Mouse (Mus musculus): ENCODE data around the gene Tmem175. TPM values are rescaled to one million over a fixed set of nuclear protein-coding genes. Genes with fewer than 3 reads are reported as not detected.

The Tmem175 gene
- polyA plus RNA-seq, 1 experiment from 2014 or later: 27.2 TPM

DNA sequence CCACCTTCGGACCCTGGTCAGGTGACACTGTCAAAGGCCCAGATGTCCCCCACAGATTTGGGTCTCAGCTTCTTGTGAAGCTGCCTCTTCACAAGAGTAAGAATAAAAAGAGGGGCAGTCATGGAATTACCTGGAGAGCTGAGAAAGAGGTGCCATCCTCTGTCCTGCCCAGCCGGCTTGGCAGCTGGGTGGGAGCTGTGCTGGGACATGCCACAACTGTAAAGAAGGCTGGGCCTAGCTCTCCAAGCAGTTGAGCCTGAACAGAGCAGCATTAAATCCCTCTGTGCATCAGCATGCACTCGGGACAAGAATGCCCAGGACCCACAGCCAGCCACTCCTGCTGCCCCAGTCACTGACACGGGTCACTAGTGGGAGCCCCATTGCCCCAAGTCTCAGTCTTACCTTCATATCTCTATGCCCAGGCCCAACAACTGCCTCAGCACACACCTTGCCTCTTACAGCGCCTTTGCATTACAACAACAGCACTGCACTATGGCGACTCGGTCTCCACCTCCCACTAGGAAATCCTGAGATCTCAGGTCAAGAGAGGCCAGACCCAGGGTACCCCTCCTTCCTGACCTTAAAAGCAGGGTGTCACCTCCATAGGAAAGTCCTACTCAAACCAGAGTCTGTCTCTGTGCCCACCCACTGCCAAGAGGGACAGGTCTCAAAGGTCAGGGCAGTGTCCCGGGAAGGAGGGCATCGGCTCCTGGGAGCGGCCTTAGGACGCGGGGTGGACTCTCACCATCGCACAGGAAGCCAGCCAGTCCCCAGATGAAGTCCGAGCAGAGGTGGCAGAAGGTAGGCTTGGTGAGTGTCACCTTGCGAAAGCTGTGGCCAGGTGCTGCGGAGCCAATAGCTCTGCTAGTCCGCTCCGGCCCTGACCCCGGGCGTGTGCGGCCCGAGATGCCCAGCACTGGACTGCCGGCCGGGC is 30.4 kb downstream of the Tmem175 start, which contains the start of gene Idua:
Gene Idua (plus strand): TSS at position 634 of the 934 bp plus-strand sequence.
- DNase-seq (ENCODE audit: low spot score) (no peak), ATAC-seq (ENCODE audit: low FRiP score) (peak; percentile 12; the same call in 1 of the 2 replicates)
- Histone ChIP-seq H3K27me3 (ENCODE audit: control insufficient read depth, insufficient read depth, low read length) (no peaks in the 10 kb centered on the region), H3K36me3 (replicated peaks; ENCODE audit: control insufficient read depth, insufficient read depth) (peaks cover 32% of the 10 kb centered on the region), H3K4me1 (replicated peaks; ENCODE audit: control insufficient read depth, insufficient read depth, low read length) (peaks cover 15% of the 10 kb centered on the region), H3K9ac (peak within 1 kb of the TSS; percentile 88), H3K27ac (no peak within 1 kb of the TSS), H3K4me3 (replicated peaks; ENCODE audit: low read length) (peak within 1 kb of the TSS; percentile 80), H3K4me2 (replicated peaks) (peak within 1 kb of the TSS; percentile 82), H3K9me3 (ENCODE audit: control insufficient read depth, low read length) (no peaks in the 10 kb centered on the region)
- 11% methylated on average over 24 of the region's 24 CpGs for WGBS

DNA sequence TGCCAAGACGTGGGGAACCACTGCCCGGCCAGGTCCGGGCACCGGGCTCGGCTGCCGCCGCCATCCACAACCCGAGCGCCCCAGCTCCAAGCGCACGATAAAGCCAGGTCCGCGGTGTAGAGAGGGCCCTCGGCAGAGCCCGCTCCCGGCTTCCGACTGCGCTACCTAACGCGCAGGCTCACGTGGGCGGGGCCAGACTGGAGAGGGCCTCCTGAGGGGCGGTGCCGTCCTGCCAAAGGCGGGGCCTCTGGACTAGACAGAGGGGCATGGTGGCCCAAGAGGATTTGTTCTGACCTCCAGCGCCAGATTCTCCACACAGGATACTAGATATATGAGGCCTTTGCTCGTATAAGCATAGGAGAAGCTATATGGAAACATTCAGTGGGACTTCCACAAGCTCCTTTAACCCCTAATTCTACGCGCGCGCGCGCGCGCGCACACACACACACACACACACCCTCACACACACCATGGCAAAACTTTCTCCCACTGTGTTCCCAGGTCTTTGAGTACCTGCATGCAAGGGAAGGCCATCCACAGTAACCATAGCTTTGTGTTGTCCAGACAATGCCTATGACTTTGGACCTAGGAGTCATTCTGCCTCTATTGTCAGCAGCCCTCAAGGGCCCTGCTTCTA is 31.2 kb downstream of the Tmem175 start:
- ATAC-seq (ENCODE audit: low FRiP score) (peak; percentile 98), DNase-seq (ENCODE audit: low spot score) (peak; percentile 85)
- Histone ChIP-seq H3K4me3 (replicated peaks; ENCODE audit: low read length) (peak overlapping the region; percentile 80), H3K4me1 (replicated peaks; ENCODE audit: control insufficient read depth, insufficient read depth, low read length) (peaks cover 15% of the 10 kb centered on the region), H3K27me3 (ENCODE audit: control insufficient read depth, insufficient read depth, low read length) (no peaks in the 10 kb centered on the region), H3K27ac (no peak overlapping the region), H3K9ac (peak overlapping the region; percentile 88), H3K36me3 (replicated peaks; ENCODE audit: control insufficient read depth, insufficient read depth) (peaks cover 24% of the 10 kb centered on the region), H3K9me3 (ENCODE audit: control insufficient read depth, low read length) (no peaks in the 10 kb centered on the region), H3K4me2 (replicated peaks) (peak overlapping the region; percentile 82)
- 14% methylated on average over 36 of the region's 36 CpGs for WGBS

DNA sequence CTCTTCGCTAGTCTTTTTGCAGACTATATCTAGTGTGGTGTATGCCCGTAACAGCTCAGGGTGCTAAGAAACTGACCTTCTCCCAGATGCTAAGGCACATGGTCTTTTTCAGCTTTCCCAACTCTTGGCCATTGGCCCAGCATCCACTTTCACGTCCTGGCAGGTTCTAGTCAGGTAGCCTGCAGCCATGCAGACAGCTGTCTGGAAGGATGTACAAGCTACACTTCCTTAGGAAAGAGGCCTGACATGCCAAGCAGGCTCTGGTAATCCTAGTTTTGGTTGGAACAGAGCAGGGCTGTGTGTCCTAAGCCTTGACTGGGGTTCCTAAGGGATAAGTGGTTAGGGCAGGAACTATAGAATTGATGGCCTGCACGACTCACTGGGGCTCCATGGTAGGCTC is 33.2 kb downstream of the Tmem175 start:
- Histone ChIP-seq H3K36me3 (replicated peaks; ENCODE audit: control insufficient read depth, insufficient read depth) (peaks cover 4% of the 10 kb centered on the region; the same call in 1 of the 2 replicates), H3K4me3 (replicated peaks; ENCODE audit: low read length) (no peak overlapping the region), H3K27ac (no peak overlapping the region), H3K4me2 (replicated peaks) (no peak overlapping the region), H3K27me3 (ENCODE audit: control insufficient read depth, insufficient read depth, low read length) (no peaks in the 10 kb centered on the region), H3K9ac (no peak overlapping the region), H3K4me1 (replicated peaks; ENCODE audit: control insufficient read depth, insufficient read depth, low read length) (peaks cover 15% of the 10 kb centered on the region), H3K9me3 (ENCODE audit: control insufficient read depth, low read length) (no peaks in the 10 kb centered on the region)
- DNase-seq (ENCODE audit: low spot score) (no peak), ATAC-seq (ENCODE audit: low FRiP score) (no peak)
- WGBS: 82% methylated on average over 4 of the region's 4 CpGs

DNA sequence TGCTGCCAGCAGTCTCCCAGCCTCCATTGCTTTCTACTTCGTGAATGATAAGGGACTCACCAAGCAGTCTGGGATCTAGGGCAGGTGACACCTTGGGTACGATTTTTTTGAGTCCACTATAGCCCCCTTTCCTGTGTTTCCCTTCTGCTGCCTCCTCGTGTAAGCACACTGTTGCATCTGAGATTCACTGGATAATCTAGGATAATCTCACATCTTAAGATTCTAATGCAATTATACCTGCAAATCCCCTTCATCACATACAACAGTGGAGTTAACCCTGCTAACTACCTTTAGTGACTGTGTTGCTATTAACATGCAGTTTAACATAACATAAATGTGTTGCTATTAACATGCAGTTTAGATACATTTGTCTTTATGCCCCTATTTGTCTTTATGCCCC is 35.5 kb downstream of the Tmem175 start:
- H3K9me3 ChIP-seq (ENCODE audit: control insufficient read depth, low read length): no peaks in the 10 kb centered on the region
- H3K4me1 ChIP-seq (replicated peaks; ENCODE audit: control insufficient read depth, insufficient read depth, low read length): 0 out of 2 replicates have a peak, but pooled peaks cover 8% of the 10 kb centered on the region
- no peak overlapping the region for H3K4me3 ChIP-seq (replicated peaks; ENCODE audit: low read length)
- WGBS: 56% methylated on average over 3 of the region's 3 CpGs
- no peaks in the 10 kb centered on the region for H3K27me3 ChIP-seq (ENCODE audit: control insufficient read depth, insufficient read depth, low read length)
- DNase-seq (ENCODE audit: low spot score) (no peak), ATAC-seq (ENCODE audit: low FRiP score) (no peak)
- H3K36me3 ChIP-seq (replicated peaks; ENCODE audit: control insufficient read depth, insufficient read depth): no peaks in the 10 kb centered on the region
- no peak overlapping the region for H3K27ac ChIP-seq
- H3K9ac ChIP-seq: no peak overlapping the region
- H3K4me2 ChIP-seq (replicated peaks): no peak overlapping the region

DNA sequence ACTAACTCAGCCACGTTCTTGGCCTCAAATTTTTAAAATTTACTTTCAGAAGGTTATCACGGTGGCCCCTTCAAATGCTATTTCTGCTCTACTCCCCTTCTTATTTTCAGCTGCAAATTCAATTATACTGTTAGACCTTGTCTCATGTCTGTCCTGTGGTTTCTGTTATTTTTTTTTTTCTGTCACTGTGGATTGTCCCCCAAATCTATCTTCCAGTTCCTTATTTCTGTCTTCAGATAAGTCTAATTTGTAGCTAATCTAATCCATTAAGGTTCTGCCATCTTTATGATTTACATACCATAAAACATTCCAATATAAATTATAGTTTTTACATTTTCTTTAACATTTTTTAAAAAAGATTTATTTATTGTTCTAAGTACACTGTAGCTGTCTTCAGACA is 37.8 kb downstream of the Tmem175 start:
- Histone ChIP-seq H3K4me2 (replicated peaks) (no peak overlapping the region), H3K27me3 (ENCODE audit: control insufficient read depth, insufficient read depth, low read length) (no peaks in the 10 kb centered on the region), H3K9me3 (ENCODE audit: control insufficient read depth, low read length) (no peaks in the 10 kb centered on the region), H3K4me1 (replicated peaks; ENCODE audit: control insufficient read depth, insufficient read depth, low read length) (0 out of 2 replicates have a peak, but pooled peaks cover 10% of the 10 kb centered on the region), H3K4me3 (replicated peaks; ENCODE audit: low read length) (no peak overlapping the region), H3K27ac (no peak overlapping the region), H3K9ac (no peak overlapping the region; the same call in 1 of the 2 replicates), H3K36me3 (replicated peaks; ENCODE audit: control insufficient read depth, insufficient read depth) (0 out of 2 replicates have a peak, but pooled peaks cover 7% of the 10 kb centered on the region)
- ATAC-seq (ENCODE audit: low FRiP score) (no peak), DNase-seq (ENCODE audit: low spot score) (no peak)
- WGBS: 85% methylated on average over 2 of the region's 2 CpGs

DNA sequence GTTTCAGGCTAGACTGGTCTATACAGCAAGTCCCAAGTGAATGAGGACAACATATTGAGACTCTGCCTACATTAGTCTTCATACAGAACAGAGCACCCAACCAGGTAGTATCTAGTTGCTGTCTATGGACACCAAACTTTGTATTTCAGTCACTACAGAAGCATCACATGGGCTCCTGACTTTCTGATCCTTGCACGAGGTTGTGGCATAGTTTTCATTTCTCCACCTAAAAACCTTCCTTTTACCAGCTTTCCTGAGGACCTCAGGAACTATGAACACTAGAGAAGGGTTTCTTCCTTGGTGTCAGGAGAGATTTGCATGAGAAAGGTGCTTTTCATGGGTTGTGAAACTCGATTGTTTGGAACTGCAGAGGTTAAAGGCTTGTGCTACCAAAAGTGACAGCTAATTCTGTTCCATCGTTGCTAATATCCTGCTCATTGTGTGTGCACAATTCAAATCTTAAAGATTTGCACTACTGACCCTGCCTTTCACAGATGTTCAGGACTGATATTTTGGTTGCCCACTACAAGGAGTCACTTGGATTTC is 38.9 kb downstream of the Tmem175 start:
- ATAC-seq (ENCODE audit: low FRiP score): no peak
- Histone ChIP-seq H3K27me3 (ENCODE audit: control insufficient read depth, insufficient read depth, low read length) (no peaks in the 10 kb centered on the region), H3K9me3 (ENCODE audit: control insufficient read depth, low read length) (no peaks in the 10 kb centered on the region), H3K27ac (peak overlapping the region; percentile 78), H3K9ac (peak overlapping the region; percentile 75), H3K4me3 (replicated peaks; ENCODE audit: low read length) (peak overlapping the region; percentile 44), H3K4me1 (replicated peaks; ENCODE audit: control insufficient read depth, insufficient read depth, low read length) (0 out of 2 replicates have a peak, but pooled peaks cover 10% of the 10 kb centered on the region), H3K4me2 (replicated peaks) (peak overlapping the region; percentile 80), H3K36me3 (replicated peaks; ENCODE audit: control insufficient read depth, insufficient read depth) (0 out of 2 replicates have a peak, but pooled peaks cover 7% of the 10 kb centered on the region)
- WGBS: 5% methylated on average over 3 of the region's 3 CpGs
- DNase-seq (ENCODE audit: low spot score): no peak

DNA sequence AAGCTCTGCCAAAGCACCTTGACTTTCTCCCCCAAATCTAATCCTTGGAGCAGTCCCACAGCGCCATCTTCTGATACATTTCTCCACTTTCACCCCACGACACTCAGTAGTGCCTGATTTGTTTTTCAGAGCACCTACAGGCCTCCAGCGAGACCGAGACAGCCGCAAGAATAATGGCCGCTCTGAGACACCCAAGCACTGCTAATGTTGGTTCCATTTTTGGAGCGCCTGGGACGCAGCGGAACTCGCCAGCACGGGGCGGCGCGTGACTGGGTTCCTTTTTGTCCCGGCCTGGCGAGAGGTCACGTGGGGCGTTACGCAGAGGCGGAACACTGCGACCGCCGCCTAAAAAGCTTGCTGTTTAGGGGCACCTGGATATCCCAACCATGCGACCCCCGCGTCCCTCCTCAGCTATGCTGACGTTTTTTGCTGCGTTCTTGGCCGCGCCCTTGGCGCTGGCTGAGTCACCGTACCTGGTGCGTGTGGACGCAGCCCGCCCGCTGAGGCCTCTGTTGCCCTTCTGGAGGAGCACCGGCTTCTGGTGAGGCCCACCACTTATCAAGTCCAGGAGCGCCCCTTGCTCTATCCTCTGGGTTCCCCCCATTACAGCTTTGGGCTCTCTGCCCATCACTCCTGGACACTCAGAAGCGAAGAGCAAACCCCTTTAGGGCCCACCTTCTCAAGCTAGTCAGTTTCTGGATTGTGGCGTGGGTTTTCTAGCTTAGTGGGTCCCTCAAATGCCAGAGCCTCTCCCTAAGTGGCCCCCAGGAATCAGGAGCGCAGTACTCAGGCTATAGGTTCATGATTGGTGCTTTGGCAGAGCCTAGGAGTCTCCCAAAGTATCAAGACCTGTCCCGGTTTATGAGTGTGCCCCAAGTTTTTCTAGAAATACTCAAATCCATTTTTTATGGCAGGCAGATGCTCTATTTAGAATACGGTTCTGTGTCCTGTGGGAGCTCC is 39.7 kb downstream of the Tmem175 start, which contains the start of gene Dgkq:
Gene Dgkq (minus strand): TSS at position 696 of the 960 bp plus-strand sequence.
- peak within 1 kb of the TSS; percentile 78 for H3K27ac ChIP-seq
- H3K27me3 ChIP-seq (ENCODE audit: control insufficient read depth, insufficient read depth, low read length): no peaks in the 10 kb centered on the region
- H3K4me1 ChIP-seq (replicated peaks; ENCODE audit: control insufficient read depth, insufficient read depth, low read length): 0 out of 2 replicates have a peak, but pooled peaks cover 10% of the 10 kb centered on the region
- 6% methylated on average over 43 of the region's 43 CpGs for WGBS
- peak; percentile 86 for DNase-seq (ENCODE audit: low spot score)
- 0 out of 2 replicates have a peak, but pooled peaks cover 7% of the 10 kb centered on the region for H3K36me3 ChIP-seq (replicated peaks; ENCODE audit: control insufficient read depth, insufficient read depth)
- peak within 1 kb of the TSS; percentile 75 for H3K9ac ChIP-seq
- peak within 1 kb of the TSS; percentile 80 for H3K4me2 ChIP-seq (replicated peaks)
- H3K9me3 ChIP-seq (ENCODE audit: control insufficient read depth, low read length): no peaks in the 10 kb centered on the region
- ATAC-seq (ENCODE audit: low FRiP score): peak; percentile 84
- peak within 1 kb of the TSS; percentile 44 for H3K4me3 ChIP-seq (replicated peaks; ENCODE audit: low read length)

DNA sequence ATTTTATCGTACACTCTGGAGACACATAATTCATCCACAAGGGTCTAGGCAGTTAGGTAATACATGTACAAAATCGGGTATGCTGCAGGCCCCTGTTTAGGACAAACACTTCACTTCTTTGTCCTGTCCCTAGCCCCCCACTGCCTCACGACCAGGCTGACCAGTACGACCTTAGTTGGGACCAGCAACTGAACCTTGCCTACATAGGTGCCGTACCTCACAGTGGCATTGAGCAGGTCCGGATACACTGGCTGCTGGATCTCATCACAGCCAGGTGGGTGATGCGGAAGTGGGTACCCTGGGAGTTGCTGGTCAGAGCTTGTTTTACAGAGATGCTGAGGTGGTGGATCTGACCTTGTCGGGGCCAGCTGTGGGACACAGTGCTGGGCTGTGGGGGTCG is 40.4 kb downstream of the Tmem175 start:
- no peak overlapping the region for H3K4me3 ChIP-seq (replicated peaks; ENCODE audit: low read length)
- peak overlapping the region; percentile 80 for H3K4me2 ChIP-seq (replicated peaks)
- WGBS: 80% methylated on average over 9 of the region's 9 CpGs
- H3K9ac ChIP-seq: 0 out of 2 replicates have a peak overlapping the region, but pooled peaks have one; percentile 75
- 0 out of 2 replicates have a peak, but pooled peaks cover 10% of the 10 kb centered on the region for H3K4me1 ChIP-seq (replicated peaks; ENCODE audit: control insufficient read depth, insufficient read depth, low read length)
- H3K36me3 ChIP-seq (replicated peaks; ENCODE audit: control insufficient read depth, insufficient read depth): 0 out of 2 replicates have a peak, but pooled peaks cover 7% of the 10 kb centered on the region
- no peak overlapping the region for H3K27ac ChIP-seq
- no peak for DNase-seq (ENCODE audit: low spot score)
- no peaks in the 10 kb centered on the region for H3K27me3 ChIP-seq (ENCODE audit: control insufficient read depth, insufficient read depth, low read length)
- ATAC-seq (ENCODE audit: low FRiP score): no peak
- no peaks in the 10 kb centered on the region for H3K9me3 ChIP-seq (ENCODE audit: control insufficient read depth, low read length)

Measured in hindbrain, embryonic 14.5 days (tissue).